Mouse (Mus musculus): ENCODE data around the gene Cd59b.

DNA sequence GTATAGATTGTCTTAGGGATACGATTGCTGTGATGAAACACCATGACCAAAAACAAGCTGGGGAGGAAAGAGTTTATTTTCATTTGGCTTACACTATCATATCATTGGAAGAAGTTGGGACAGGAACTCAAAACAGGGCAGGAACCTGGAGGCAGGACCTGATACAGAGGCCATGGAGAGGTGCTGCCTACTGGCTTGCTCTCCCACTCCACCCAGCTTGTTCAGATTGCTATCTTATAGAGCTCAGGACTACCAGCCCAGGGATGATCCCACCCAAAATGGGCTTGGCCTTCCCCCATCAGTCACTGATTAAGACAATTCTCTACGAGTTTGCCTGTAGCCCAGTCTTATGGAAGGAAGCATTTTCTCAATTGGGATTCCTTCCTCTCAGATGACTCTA is 5.5 kb upstream of the Cd59b start:
- TF ChIP-seq CTCF (IDR thresholded peaks at IDR 0.05; ENCODE audit: low read depth, low read length) (no peak), POLR2A (IDR thresholded peaks at IDR 0.05; ENCODE audit: insufficient read depth, low read length) (no peak)
